Mouse (Mus musculus) thymus, postnatal 4 days (tissue): ENCODE measurements at regions not wholly inside any gene's neighbourhood (a gene's known extent, or its start where the extent isn't known, plus 50 kb on each side); places are given as distances from the start of the nearest gene placed in this dataset.

ENCODE experiments used
- DNase-seq: peaks from one replicate; pipeline ENCODE4 v3.0.0; 2021

DNA sequence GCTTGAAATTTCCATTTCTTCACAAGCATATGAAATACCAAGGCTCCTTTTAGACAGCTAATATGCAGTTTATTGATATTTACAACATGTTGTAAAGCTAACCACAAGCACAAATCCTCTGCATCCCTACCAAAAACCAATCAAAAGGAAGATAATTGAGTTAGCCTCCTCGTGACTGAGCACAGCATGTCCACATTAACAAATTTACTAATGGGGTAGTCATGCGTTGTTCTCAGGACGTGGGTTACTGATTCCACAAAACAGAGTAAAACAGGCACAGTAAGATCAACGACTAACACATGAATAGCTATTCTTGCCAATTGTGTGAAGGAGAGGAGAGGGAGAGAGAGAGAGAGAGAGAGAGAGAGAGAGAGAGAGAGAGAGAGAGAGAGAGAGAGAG, 169.3 kb upstream of the Lyplal1 start:
- no peak for DNase-seq

DNA sequence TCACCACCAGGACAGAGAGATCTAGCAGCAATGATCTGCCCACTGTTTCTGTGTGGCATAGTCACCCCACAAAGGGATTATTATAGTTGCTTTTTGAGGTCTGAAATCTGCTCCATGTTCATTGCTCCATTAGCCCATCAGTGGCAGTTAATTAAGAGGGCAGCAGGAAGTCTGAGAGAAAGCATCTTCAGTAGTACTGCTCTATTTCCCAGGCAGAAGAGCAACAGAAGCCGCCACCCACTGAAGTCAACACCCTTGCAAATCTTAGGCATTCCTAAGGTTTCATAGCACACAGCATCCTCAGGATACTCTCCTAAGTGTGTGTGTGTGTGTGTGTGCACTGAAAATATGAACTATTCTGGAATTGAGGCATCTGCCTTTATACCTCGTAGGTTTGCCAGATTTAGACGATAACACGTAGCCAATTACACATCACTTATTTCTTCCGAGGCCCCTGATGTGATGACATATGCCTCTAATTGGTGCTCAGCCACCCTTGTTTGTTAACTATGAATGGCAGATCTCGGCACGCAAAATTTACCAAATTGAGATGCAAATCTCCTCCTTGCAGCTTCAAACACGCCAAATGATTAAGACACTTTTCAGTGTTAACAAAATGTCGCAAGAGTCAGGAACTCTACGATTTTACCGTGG, 161.0 kb upstream of the Lyplal1 start:
- DNase-seq = no peak

DNA sequence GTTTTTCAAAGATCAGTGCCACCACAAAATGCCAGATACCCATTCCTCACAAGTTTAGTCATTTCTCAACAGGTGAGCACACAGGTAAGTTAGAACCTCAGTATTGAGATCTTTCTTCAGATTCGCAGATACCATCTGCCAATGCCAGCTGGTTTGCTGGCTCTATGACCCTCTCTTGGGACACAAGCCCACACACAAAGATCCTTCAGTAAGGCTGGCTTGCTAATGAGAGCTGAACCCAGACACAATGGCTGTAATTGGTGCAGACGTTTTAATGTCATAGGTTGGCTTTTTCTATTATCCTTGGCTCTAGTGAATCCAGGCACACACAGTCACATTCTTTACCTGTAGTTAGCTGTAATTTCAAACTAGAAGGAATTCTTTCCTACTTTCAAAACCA, 154.3 kb upstream of the Lyplal1 start:
- DNase-seq = no peak

GRCm38 (mm10) chr1:186267317-186267716, 150.2 kb upstream of the Lyplal1 start:
- DNase-seq = no peak

DNA sequence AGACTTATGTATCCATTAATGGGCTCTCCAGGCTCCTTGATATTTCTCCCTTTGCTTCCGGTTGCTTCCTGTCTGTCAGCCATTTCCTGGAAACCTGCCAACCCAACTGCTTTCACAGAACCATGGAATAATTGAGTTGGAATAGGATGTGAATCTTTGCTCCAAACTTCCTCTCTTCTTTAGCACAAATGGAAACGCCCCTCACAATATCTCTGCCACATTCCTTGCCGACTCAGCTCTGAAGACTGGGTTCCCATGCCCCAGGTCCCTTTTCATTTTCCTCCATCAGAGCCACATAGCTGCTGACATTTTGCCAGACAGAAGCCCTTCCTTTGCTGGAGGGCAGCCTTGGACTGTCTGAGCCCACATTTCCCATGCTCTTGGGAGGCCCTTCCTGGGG, 147.5 kb upstream of the Lyplal1 start:
- no peak for DNase-seq

- no peak for DNase-seq
These were observed 146.8 kb upstream of the Lyplal1 start for GRCm38 (mm10) chr1:186263955-186264354.

GRCm38 (mm10) chr1:186263196-186263595, 146.1 kb upstream of the Lyplal1 start:
- DNase-seq = no peak

DNA sequence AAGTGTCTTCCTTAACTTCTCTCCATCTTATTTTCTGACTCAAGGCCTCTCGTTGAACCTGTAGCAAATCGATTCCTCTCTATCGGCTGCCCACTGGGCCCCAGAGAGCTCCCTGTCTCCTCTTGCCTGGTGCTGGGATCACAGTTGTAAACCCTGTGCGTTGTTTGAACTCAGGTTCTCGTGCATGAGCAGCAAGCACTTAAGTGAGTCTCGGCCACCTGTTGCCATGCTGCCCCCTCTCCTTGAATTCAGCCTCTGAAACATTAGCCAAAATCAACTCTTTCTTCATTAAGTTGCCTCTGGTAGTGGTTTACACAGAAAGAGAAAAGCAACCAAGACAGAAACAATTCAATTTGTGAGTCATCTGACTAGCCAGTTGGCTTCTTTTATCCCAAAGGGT, 144.9 kb upstream of the Lyplal1 start:
- DNase-seq = no peak

- DNase-seq = no peak
These were observed 144.3 kb upstream of the Lyplal1 start for GRCm38 (mm10) chr1:186261326-186261833.

DNA sequence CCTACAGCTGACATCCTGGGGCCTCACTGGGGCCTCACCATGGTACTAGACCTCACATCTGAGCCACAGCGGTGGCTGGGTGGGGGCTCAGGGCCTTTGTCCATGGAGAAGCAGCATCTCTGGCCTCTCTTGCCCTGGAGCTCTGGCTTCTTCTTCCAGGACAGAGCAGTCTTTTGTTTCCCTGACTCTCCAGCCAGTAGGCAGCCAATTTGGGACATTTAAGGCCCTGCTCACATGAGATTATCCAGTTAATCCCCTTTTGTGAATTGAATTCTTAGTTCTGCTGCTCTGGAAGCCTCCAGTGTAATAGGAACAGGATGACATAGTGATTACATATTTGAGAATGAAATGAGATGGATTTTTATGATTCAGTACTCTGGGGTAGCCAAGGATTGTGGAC, 140.5 kb upstream of the Lyplal1 start:
- no peak for DNase-seq

- DNase-seq = no peak
These were observed 138.5 kb upstream of the Lyplal1 start for GRCm38 (mm10) chr1:186255476-186256080.

GRCm38 (mm10) chr1:186254500-186254899, 137.4 kb upstream of the Lyplal1 start:
- DNase-seq = no peak

DNA sequence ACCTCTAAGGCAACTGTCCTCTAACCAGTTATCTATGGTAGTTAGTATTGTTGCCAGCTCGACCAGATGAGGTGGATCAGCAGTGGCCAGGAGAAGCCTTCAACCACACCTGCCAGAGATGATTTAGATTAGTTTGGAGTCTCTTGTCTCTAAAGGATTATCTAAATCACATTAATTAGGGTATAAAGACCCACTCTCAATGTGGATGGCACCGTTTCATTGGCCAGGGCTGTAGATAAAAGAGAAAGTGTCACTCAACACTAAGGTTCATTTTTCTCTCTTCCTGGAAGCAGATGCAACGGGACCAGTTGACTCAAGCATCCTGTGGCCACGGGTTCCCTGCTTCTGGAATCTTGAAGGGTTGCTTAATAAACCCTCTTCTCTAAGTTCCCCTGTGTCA, 135.4 kb upstream of the Lyplal1 start:
- DNase-seq = no peak

GRCm38 (mm10) chr1:186250316-186250715, 133.2 kb upstream of the Lyplal1 start:
- no peak for DNase-seq

- no peak for DNase-seq
These were observed 132.1 kb upstream of the Lyplal1 start for GRCm38 (mm10) chr1:186249214-186249613.

DNA sequence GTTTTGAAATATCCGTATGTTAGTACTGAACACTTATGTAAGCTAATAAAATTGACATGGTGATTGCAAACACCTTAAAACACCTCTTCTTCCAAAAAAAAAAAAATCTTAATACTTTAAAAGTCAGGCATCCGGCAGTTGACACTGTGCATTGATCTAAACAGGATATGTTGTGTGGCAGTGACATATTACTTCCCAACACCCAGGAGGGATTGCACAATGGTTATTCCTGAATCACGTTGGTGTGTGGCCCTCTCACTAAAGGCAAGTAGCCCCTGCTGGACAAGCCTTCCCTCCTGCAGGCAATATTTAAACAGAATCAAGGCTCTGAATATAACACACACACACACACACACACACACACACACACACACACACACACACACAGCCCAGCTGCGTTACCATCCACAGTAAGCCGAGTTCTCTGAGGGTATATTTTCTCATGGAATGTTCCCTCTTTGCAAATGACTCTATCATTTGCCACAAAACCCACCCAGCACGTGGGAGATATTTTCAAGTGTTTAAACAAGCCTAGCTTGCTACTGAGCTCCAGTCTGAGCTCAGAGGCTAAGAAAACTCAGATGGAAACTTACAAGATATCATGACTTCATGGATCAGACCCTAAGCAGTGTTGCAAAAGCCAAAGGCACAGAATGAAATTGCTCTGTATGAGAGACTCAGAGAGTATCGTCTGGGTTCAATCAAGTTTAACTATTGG, 128.8 kb upstream of the Lyplal1 start:
- no peak for DNase-seq

DNA sequence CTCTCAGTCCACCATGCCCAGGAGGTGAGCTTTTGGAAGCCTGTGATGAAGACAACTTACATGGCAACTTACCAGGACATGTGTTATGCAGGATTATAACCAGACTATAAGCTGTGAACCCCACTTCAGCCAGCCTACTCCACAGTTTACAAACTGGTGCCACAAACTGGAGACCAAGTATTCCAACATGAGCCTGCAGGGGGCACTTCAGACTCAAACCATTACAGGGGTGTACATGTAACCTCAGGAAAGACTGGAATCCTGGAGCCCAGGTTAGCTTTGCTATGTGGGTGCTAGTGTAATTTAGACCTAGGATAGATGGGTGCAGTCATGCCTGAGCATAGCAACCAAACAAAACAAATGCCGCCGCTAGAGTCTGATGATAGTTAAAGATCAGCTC, 124.0 kb upstream of the Lyplal1 start:
- no peak for DNase-seq

- DNase-seq = no peak
These were observed 120.4 kb upstream of the Lyplal1 start for GRCm38 (mm10) chr1:186237556-186237955.

- DNase-seq = no peak
These were observed 119.3 kb upstream of the Lyplal1 start for GRCm38 (mm10) chr1:186236267-186237020.

DNA sequence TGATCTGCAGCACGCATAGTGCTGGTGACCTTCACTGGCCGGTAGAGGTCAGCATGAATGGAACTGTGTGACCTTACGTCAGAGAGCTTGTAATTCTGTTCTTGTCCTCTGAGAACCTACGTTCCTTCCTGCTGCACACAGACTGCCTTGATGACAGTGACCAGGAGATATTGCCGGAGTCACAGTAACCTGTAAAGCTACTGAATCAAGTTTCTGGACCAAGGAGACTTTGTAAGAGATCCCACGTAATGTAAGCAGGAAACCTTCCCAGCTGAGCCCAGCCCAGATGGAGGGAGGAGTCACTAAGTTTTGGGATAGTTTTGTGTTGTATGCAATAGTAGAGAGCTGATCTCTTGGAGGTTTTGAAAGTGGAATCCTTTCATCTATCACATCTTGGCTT, 117.4 kb upstream of the Lyplal1 start:
- DNase-seq = no peak

DNA sequence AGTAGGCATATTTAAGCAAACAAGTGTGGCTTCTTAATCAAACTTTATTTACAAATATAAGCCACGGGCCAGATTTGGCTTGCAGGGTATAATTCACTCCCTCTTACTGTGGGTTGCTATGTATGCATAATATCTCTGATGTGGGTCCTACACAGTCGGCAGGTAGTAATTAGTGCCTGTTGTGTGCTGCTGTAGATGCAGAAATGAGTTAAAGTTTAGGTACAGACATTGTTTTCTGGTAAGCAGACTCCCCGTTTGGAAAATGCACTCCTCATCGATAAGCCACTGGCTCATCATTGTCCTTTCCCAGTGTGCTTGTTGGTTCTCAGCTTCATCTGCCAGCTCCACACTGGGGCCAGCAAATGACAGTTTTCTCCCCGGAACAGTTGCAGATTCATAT, 113.4 kb upstream of the Lyplal1 start:
- no peak for DNase-seq

DNA sequence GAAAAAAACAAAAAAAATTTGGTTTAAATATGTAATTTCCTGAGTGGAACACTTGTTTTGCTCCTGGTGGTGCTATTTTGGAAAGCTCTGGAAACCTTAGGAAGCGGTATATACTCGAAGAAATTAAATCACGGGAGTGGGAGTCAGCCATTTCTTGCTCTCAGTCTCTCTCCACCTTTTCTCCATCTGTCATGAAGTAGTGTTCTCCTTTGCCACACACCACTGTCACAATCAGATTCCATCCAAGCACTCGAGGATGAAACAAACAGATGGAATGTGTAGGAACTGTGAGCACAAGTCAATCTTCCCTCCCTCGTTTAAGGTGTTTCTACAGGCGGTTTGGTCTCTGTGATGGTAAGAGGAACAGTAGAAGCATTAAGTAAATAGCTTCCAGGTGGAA, 112.7 kb upstream of the Lyplal1 start:
- DNase-seq = no peak

DNA sequence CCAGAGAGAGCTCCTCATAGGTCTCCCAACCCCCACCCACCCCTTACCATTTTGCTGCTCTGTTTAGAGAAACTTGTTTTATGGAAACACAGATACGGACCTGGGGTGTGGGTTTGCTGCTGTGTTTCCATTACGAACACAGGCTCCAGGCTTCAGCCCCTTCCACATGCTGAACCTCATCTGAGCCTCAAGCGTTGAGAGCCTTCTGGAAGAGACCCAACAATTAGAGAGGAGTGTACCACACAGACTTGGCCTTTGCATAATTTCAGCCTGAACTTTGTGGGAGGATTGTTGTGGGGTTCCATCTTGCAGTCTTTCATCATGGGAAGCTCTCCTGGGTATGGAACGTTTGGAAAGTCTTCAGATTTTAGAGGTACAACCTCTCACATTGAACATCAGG, 111.3 kb upstream of the Lyplal1 start:
- DNase-seq = no peak

DNA sequence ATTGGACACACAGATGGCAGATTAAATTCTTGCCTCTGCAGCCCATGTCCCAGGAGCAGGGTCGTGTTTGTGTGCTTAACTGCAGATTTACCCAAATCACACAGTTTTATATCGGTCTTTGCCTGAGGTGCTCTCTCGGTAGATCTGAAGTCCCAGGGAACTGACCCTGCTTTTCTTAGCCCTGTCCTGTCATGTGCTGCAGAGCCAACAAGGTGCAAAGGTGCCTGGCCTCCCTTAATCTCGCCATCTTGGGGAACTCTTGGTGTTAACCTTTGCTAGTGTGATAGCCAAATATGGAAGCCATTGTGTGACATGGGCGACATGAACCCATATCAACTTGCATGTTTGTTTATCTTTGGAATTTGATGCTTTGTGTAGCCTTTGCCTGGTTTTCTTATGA, 107.1 kb upstream of the Lyplal1 start:
- no peak for DNase-seq
